Mouse (Mus musculus) lung, embryonic 16.5 days (tissue): ENCODE results near the gene Cpne8. TPM values are rescaled to one million over a fixed set of nuclear protein-coding genes. Genes with fewer than 3 reads are reported as not detected.
A peak's percentile ranks its signal among the peaks of the same experiment; 100 is the strongest.

Source experiments
- ATAC-seq: fragments of 200-750 bp; cut with Nextera tagmentation; 2 replicates; pipeline ENCODE4 v1.8.0; 2017; ENCODE audit warnings: low read depth, mild to moderate bottlenecking, moderate library complexity
- H3K27ac ChIP-seq: fragments of 300-500 bp; sonication (generic); 2 replicates; pipeline ENCODE4 v1.5.1; 2014; ENCODE audit warnings: mild to moderate bottlenecking, control low read depth, low read length
- H3K27me3 ChIP-seq: fragments of 300-500 bp; sonication (generic); 2 replicates; pipeline ENCODE4 v1.6.1; 2014; ENCODE audit warnings: low read depth, low read length, mixed read lengths; ENCODE audit not compliant: control insufficient read depth, insufficient read depth
- H3K36me3 ChIP-seq: fragments of 300-500 bp; sonication (generic); 2 replicates; pipeline ENCODE4 v1.6.1; 2014; ENCODE audit warnings: low read length; ENCODE audit not compliant: control insufficient read depth, insufficient read depth
- H3K4me1 ChIP-seq: fragments of 300-500 bp; sonication (generic); replicated peaks from 2 replicates; pipeline ENCODE4 v1.6.1; 2014; ENCODE audit warnings: low read length, mixed read lengths; ENCODE audit not compliant: control insufficient read depth, insufficient read depth
- H3K4me2 ChIP-seq: fragments of 300-500 bp; sonication (generic); 2 replicates; pipeline ENCODE4 v1.6.1; 2014; ENCODE audit warnings: low read depth, low read length, control low read depth
- H3K4me3 ChIP-seq: fragments of 300-500 bp; sonication (generic); 2 replicates; pipeline ENCODE4 v1.5.1; 2014; ENCODE audit warnings: mild to moderate bottlenecking, low read length, control low read depth
- H3K9ac ChIP-seq: fragments of 300-500 bp; sonication (generic); 2 replicates; pipeline ENCODE4 v1.6.1; 2014; ENCODE audit warnings: low read length, control low read depth
- H3K9me3 ChIP-seq: fragments of 300-500 bp; sonication (generic); 2 replicates; pipeline ENCODE4 v1.6.1; 2016; ENCODE audit warnings: low read length; ENCODE audit not compliant: control insufficient read depth
- WGBS: fragments of 180-500 bp; shearing (Covaris S2); extraction: QIAGEN DNeasy Blood & Tissue Kit; methylation state at CpG from one replicate; pipeline ENCODE4 v1.1.7; 2014; 5-methylcytosine and 5-hydroxymethylcytosine counted together
- polyA plus RNA-seq: library from polyadenylated mRNA; unstranded; fragments of >200 nt; fragmentation: Nextera tagmentation; extraction: Ambion mirVana; gene quantifications from 2 replicates; pipeline ENCODE4 v1.2.1, GENCODE M21; 2015

Gene Cpne8
- polyA plus RNA-seq, 1 experiment from 2014 or later = 21.5 TPM

DNA sequence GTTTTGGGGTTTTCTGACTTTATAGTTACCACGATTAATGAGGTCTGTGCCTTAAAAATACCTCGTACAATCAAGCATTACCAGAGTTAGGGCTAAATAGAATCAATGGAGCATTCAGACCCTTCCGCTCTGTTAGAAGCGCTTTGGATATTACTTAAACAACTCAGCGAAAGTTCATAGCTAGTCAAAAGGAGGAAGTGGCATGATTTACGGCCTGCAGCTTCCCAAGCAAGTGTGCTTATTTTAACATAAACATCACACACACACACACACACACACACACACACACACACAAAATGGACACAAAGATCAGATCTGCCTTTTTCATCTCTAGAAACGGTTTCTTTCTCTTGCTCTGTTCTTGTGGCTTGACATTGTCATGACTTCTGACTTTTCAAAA, 9.7 kb downstream of the Cpne8 start:
- Histone ChIP-seq H3K9me3 (no peaks in the 10 kb centered on the region), H3K36me3 (no peaks in the 10 kb centered on the region), H3K9ac (no peak overlapping the region), H3K27me3 (no peaks in the 10 kb centered on the region), H3K4me2 (peak overlapping the region; percentile 22; the same call in 1 of the 2 replicates), H3K4me1 (no peaks in the 10 kb centered on the region), H3K4me3 (peak overlapping the region; percentile 6; the same call in 1 of the 2 replicates), H3K27ac (peak overlapping the region; percentile 59)
- 40% methylated on average over 7 of the region's 7 CpGs for WGBS
- peak; percentile 65; the same call in 1 of the 2 replicates for ATAC-seq

DNA sequence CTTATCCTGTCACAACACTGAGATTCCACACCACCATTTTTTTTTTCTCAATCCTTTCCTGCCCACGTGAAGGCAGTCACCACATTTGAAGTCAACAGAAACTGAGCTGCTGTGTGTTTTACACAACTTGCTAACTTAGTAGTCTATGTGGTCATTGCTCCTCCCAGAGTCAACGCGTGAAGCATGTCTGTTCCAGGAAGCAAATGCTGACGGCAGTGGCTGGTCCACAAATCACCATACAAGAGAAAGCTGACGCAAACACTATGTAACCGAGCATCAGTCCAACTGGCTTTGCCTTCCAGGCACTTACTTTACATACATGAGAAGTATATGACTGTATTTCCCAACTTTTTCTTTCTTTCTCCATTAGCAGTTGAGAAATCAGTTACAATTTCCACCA, 12.3 kb downstream of the Cpne8 start:
- no peaks in the 10 kb centered on the region for H3K36me3 ChIP-seq
- no peaks in the 10 kb centered on the region for H3K4me1 ChIP-seq
- no peak for ATAC-seq
- WGBS = 71% methylated on average over 6 of the region's 6 CpGs
- no peaks in the 10 kb centered on the region for H3K9me3 ChIP-seq
- H3K4me2 ChIP-seq = no peak overlapping the region
- H3K4me3 ChIP-seq = no peak overlapping the region
- H3K9ac ChIP-seq = no peak overlapping the region
- H3K27ac ChIP-seq = no peak overlapping the region
- no peaks in the 10 kb centered on the region for H3K27me3 ChIP-seq

DNA sequence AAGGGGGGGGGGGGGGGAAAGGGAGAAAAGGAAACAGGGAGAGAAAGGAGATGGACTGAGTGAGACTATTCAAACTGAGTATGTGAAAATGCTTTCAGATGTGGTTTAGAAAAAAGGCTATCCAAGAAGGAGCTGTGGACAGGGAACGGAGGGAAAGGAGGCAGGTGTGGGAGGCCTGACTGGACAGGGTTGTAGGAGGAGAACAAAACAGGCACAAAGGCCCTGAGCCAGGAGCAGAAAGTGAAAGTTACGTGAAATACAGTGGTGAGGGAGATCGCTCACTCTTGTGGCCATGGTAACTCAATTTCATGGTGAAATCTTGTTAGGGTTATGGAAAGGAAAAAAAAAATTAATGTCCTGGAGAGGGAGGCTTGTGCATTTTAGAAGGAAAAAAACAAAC, 14.6 kb downstream of the Cpne8 start:
- H3K4me1 ChIP-seq = no peaks in the 10 kb centered on the region
- no peak overlapping the region for H3K9ac ChIP-seq
- no peak for ATAC-seq
- no peak overlapping the region for H3K4me2 ChIP-seq
- H3K4me3 ChIP-seq = no peak overlapping the region
- H3K36me3 ChIP-seq = no peaks in the 10 kb centered on the region
- no peak overlapping the region for H3K27ac ChIP-seq
- H3K9me3 ChIP-seq = no peaks in the 10 kb centered on the region
- WGBS = 87% methylated on average over 3 of the region's 3 CpGs
- no peaks in the 10 kb centered on the region for H3K27me3 ChIP-seq

DNA sequence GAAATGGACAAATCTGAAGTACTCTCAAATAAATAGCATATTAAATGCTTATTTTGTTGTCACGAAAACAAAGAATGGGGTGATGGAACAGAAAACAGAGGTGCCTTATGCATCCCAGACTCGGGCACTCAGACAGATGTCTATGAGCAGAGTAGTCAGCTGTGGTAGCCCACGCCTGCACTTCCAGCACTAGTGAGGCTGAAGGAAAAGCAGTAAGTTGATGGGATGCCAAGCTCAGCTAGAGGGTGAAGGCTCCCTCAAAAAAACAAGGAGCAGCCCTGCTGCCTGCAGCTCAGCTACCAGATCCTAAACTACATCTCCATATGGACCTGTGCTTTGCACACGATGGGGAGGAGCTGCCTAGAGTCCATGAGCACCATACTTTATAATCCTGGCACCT, 15.6 kb downstream of the Cpne8 start:
- Histone ChIP-seq H3K4me1 (no peaks in the 10 kb centered on the region), H3K27ac (no peak overlapping the region), H3K27me3 (no peaks in the 10 kb centered on the region), H3K36me3 (no peaks in the 10 kb centered on the region), H3K9ac (no peak overlapping the region), H3K4me2 (no peak overlapping the region), H3K9me3 (no peaks in the 10 kb centered on the region), H3K4me3 (no peak overlapping the region)
- no peak for ATAC-seq
- WGBS = 80% methylated on average over 4 of the region's 4 CpGs

DNA sequence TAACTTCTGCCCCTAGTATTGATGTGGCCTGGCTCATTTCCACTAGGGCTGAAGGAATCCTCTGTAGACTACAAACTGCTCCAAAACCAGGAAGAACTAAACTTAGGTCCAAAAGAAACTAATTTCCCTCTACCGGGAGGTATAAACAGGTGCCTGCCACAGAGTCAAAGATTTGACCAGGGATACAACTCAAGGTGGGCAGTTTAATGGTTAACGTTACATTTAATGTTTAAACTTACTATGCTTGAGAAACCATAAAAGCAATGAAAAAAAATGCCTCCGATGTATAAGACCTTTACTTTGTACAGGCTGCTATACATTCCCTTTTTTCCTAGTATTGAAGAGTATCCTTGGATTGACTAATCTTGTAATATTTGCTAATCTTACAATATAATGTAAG, 18.5 kb downstream of the Cpne8 start:
- ATAC-seq = no peak

DNA sequence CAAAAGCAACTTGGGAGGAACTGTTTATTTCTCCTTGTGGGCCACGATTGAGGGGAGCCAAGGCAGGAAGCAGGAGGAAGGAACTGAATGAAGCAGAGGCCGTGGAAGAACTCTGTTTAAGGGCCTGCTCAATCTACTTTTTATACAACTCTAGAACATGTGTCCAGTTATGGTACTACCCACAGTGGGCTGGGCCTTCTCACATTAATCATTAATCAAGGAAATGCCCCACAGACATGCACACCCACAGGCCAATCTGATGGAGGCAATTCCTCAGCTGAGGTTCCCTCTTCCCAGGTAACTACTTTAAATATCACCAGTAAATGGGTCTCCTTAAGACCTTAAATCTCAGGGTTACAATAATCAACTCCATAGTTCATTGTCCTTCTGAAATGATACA, 21.2 kb downstream of the Cpne8 start:
- WGBS = 47% methylated on average over 2 of the region's 2 CpGs
- no peak for ATAC-seq
- Histone ChIP-seq H3K4me1 (no peaks in the 10 kb centered on the region), H3K4me2 (no peak overlapping the region), H3K9ac (no peak overlapping the region), H3K27ac (no peak overlapping the region), H3K4me3 (no peak overlapping the region), H3K36me3 (no peaks in the 10 kb centered on the region), H3K27me3 (no peaks in the 10 kb centered on the region), H3K9me3 (no peaks in the 10 kb centered on the region)

More for the DNA sequence above, 18.5 kb downstream of the Cpne8 start:
- no peak overlapping the region for H3K27ac ChIP-seq
- WGBS = 83% methylated on average over 3 of the region's 3 CpGs
- no peaks in the 10 kb centered on the region for H3K9me3 ChIP-seq
- H3K9ac ChIP-seq = no peak overlapping the region
- H3K4me2 ChIP-seq = no peak overlapping the region
- no peak overlapping the region for H3K4me3 ChIP-seq
- H3K27me3 ChIP-seq = no peaks in the 10 kb centered on the region
- H3K4me1 ChIP-seq = no peaks in the 10 kb centered on the region
- H3K36me3 ChIP-seq = no peaks in the 10 kb centered on the region

DNA sequence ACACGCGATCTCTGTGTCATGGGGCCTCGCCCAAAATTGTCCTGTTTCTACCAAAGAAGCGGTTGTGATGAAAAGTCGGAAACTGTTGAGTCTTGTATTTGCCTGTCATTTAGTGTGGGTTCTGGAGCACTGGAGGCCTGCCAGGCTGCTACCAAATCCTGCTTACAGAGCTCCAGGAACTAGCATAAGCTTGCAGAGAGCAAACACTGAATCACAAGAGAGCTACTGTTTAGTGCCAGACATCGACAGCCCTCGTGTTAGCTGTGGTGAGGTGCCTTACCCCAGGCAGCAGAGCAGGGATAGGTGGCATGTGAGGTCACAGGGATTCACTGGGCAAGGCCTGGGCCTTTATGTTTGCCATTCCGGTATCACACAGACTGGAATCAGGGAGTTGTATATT, 22.7 kb downstream of the Cpne8 start:
- Histone ChIP-seq H3K27me3 (no peaks in the 10 kb centered on the region), H3K4me3 (no peak overlapping the region), H3K27ac (no peak overlapping the region), H3K36me3 (no peaks in the 10 kb centered on the region), H3K9ac (no peak overlapping the region), H3K4me1 (no peaks in the 10 kb centered on the region), H3K9me3 (no peaks in the 10 kb centered on the region), H3K4me2 (no peak overlapping the region)
- 51% methylated on average over 8 of the region's 8 CpGs for WGBS
- ATAC-seq = peak; percentile 72

DNA sequence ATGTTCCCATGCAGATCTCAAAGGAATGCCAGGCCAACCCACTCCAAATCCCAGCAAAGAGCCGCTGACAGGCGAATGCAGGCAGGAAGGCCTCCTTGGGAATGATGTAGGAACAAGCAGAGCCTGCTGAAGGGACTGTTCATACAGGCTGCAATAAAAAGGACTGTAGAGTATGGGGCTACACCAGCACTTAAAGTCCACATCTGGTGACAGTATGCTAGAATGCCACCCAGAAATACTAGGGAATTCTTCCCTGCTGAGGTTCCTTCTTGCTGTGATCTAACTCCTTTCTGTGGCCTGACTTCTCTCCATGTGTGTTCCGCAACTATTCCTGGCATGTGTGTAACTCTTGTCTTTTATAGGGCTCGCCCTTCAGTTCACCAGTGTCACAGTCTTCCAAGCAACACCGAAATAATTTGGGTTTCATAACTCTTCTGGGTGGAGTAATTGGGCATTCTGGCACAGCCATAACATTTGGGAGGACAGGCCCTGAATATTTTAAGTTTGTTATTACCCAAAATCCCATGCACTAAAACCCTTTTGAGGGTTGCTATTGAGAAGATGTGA, 32.1 kb downstream of the Cpne8 start:
- ATAC-seq = no peak
- Histone ChIP-seq H3K9me3 (no peaks in the 10 kb centered on the region), H3K4me3 (no peak overlapping the region), H3K36me3 (peaks cover 3% of the 10 kb centered on the region; the same call in 1 of the 2 replicates), H3K4me1 (no peaks in the 10 kb centered on the region), H3K27me3 (no peaks in the 10 kb centered on the region), H3K9ac (no peak overlapping the region), H3K4me2 (no peak overlapping the region), H3K27ac (no peak overlapping the region)
- WGBS = 83% methylated on average over 5 of the region's 5 CpGs

DNA sequence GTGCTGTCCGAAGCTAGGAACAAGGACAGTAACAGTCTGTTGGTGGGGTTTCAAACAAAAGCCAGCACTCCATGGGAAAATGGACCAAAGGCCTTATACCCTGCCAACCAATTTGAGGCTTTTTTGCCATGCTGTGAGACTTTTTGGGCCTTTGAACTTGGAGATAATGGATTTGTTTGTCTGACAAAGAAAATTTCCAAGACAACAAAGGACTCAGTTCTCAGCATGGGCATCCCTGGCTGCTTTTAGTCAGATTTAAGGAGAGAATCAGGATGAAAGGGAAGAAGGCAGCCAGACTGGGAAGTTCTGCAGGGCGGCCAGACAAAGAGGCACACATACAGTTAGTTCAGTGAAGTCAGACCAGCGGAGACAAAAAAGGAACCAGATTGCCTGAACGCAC, 32.9 kb downstream of the Cpne8 start:
- no peak overlapping the region for H3K4me3 ChIP-seq
- H3K27ac ChIP-seq = no peak overlapping the region
- ATAC-seq = no peak
- H3K27me3 ChIP-seq = no peaks in the 10 kb centered on the region
- no peak overlapping the region for H3K4me2 ChIP-seq
- WGBS = 91% methylated on average over 4 of the region's 4 CpGs
- H3K9me3 ChIP-seq = no peaks in the 10 kb centered on the region
- H3K36me3 ChIP-seq = peaks cover 3% of the 10 kb centered on the region; the same call in 1 of the 2 replicates
- no peak overlapping the region for H3K9ac ChIP-seq
- H3K4me1 ChIP-seq = no peaks in the 10 kb centered on the region

DNA sequence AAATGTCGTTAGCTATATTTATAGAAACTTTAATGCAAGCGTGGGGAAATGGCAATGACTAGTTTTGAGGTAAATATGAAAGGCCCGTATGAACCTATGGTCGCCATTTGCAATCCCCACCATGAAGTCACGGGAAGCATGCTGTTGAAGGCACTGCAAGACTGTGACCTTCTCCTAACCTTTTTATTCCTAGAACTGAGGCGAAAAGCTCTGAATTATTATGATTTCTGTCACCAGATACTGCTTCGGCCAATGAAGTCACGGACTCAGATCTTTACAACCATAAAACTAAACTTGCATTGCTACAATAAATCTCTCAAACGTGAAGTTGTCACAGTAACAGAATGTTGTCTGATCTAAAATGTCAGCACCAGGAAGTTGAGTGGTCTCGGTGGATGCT, 33.4 kb downstream of the Cpne8 start:
- Histone ChIP-seq H3K9me3 (no peaks in the 10 kb centered on the region), H3K27me3 (no peaks in the 10 kb centered on the region), H3K4me1 (no peaks in the 10 kb centered on the region), H3K27ac (no peak overlapping the region), H3K4me2 (no peak overlapping the region), H3K4me3 (no peak overlapping the region), H3K9ac (no peak overlapping the region), H3K36me3 (peaks cover 3% of the 10 kb centered on the region; the same call in 1 of the 2 replicates)
- ATAC-seq = no peak
- 87% methylated on average over 10 of the region's 10 CpGs for WGBS
